Mouse (Mus musculus) T-helper 1 cell (primary cell): ENCODE data around the gene Mrpl47.
"Not testable (repeated sequence)": the region's sequence is repeated elsewhere in the genome, so short reads cannot be mapped to it uniquely, and the experiment has no call there.

ENCODE experiments used
- in situ Hi-C: fragments of 300-600 bp; cut with MboI, MseI; formaldehyde crosslinking; loops from one replicate; pipeline ENCODE4 v1.15.1; 2025; ENCODE audit warnings: high pct_unique_total_duplicates

Gene Mrpl47

DNA sequence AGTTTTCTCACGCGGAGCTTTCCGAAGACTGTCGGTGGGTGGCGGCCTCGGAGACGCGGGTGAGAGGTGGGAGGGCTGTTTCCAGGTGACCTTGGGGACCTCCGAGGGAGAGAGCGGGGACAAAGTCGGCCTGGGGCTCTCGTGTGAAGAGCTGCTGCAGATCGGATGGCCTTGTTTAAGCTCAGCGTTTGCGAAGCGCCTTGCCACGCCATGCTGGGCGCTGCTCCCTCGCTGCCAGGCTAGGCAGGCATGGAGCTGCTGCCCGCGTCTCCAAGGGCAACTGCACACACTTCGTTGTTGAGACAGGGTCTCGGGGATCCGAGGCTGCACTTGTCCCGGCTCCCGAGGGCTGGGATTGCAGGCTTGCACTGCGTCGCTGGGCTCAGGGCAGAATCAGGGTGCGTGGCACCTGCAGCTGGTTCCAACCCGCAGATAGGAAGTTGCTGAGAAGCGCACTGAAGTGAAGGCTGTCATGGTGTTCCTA, at the start of gene Mrpl47:
Gene Mrpl47, minus strand, starts transcription at position 434 of the 484 bp plus-strand sequence.
- in situ Hi-C loops = loop anchor here (5.0 kb wide), 1 partner anchor 355 kb away; no protein-coding TSS in a partner anchor

GRCm38 (mm10) chr3:32770781-32771180, 33.4 kb upstream of the Mrpl47 start:
- in situ Hi-C loops = no loop called here

DNA sequence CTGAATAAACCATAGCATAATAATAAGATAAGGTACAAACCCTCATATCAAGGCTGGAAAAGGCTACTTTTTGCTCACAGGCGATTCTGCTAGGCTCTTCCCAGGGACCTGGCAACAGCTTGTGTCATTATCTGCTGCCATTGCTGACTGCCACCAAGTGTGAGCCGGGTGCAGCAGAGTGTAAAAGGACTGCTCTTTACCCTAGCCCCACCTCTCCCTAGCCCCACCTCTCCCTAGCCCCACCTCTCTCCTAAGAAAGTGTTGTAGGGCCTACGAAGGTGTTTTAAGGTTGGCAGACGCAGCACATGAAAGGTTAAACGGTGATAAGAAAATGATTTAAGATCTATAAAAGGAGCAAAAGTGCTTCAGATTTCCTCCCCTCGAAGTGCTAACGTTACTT, 26.5 kb upstream of the Mrpl47 start:
- in situ Hi-C loops = no loop called here

- in situ Hi-C loops = no loop called here
These were observed 25.6 kb upstream of the Mrpl47 start for GRCm38 (mm10) chr3:32762962-32763361.

DNA sequence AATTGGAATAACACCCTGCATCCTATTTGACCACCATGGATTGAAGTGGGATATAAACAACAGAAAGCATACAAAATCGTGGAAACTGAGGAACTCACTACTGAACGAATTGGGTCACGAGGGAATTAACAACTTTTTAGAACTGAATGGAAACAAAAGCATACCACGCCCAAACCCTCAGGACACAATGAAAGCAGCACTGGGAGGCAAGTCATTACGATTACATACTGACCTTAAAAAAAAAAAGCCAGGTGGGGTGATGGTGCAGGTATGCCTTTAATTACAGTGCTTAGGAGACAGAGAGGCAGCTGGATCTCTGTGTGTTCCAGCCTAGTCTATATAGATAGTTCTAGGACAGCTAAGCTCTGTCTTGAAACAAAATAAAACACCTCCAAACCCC, 21.8 kb upstream of the Mrpl47 start:
- in situ Hi-C loops = no loop called here

GRCm38 (mm10) chr3:32754384-32754915, 17.0 kb upstream of the Mrpl47 start:
- in situ Hi-C loops = no loop called here

DNA sequence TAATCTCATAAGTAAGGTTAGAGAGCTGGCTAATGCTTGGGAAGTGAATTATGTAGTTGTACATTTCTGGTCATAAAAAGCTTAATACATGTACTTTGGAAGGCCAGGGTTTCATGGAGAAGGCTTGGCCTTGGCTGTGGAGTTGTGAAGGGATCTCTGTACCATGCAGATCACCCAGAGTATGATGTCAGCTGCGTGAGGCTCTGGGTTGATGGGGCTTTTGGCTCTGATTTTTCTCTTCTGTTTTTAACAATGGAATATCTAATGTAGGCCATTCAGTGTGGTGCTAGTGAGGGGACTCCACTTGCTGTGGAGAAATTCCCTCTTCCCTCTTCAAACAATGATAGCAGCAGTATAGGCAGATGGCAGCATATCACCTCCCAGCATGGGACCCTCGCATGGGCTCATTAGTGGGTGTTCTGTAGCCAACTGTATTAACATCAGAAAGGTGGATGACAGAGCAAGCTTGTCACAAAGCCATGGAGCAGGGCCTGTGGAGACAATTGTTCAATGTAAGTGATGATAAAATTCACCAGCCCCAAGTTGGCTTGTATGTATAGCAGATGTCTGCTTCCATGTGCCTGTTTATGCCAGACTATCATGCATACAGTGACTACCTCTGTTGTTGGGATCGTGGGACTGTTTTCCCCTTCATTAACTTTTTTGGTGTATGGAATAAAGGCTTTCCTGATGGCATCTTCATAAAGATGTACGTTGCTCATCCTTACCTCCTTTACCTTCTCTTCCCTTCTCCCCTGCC, 12.6 kb upstream of the Mrpl47 start:
- in situ Hi-C loops = no loop called here

- in situ Hi-C loops = no loop called here
These were observed 11.0 kb upstream of the Mrpl47 start for GRCm38 (mm10) chr3:32748384-32748783.

DNA sequence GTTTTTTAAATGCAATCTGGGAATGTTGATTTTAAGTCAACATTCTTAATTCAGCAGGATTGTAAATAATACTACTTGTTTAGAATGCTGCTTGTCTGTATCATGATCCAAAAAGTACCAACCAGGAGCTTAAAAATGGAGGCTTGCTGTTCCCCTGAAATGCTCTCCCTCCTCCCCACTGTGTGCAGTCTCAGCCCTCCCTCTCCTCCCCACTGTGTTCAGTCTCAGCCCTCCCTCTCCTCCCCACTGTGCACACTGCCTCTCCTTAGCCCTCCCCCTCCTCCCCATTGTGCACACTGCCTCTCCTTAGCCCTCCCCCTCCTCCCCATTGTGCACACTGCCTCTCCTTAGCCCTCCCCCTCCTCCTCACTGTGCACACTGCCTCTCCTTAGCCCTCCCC, 8.0 kb upstream of the Mrpl47 start:
- in situ Hi-C loops = not testable (repeated sequence)

- in situ Hi-C loops = no loop called here
These were observed 7.6 kb upstream of the Mrpl47 start for GRCm38 (mm10) chr3:32745001-32745400.

- in situ Hi-C loops = no loop called here
These were observed 4.9 kb upstream of the Mrpl47 start for GRCm38 (mm10) chr3:32742276-32742780.

GRCm38 (mm10) chr3:32738549-32738948, 1.1 kb upstream of the Mrpl47 start:
- in situ Hi-C loops = loop anchor here (5.0 kb wide), 1 partner anchor 356 kb away; no protein-coding TSS in a partner anchor

DNA sequence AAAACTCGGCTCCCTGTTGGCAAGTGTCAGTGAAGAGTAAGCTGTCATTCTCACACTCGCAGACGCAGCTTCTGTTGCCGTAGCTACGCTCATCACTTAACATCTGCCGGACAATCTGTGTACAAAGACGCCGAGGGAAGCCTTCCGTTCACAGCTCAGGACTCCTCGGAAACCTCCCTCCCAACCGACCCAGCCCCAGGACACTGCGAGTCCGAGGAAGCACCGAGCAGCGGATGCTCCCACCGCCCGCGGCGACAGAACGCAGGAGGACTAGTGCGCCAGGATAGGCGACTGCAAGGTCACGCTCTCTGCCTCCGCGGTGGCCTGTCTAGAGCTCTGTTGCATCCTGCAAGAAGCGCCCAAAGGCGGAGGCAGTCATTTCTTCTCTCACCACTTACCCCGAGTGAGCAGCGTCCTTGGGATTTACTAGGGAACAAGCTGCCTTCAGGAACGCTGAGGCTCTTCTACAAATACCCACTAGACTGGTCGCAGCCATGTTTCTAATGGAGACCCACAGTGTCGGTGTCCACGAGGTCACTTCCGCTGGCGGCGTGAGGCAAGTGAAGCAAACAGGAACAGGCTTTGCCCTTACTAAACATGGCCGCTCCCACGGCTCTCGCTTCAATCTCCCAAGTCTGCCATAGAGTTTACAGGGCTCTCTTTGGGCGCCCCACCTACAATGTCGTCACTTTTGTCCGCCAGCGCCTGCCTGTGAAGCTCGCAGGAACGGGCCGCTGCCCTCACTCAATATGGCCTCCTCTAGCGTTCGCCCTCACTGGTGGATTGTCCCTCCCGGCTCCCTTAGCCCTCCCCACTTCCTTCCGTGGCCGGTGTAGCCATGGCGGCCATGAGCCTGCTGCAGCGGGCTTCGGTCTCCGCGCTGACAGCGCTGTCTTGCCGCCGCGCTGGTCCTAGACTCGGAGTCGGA, 897 bp downstream of the Mrpl47 start, which contains the start of gene Ndufb5:
Gene Ndufb5, plus strand, starts transcription at position 747 of the 928 bp plus-strand sequence.
- in situ Hi-C loops = loop anchor here (5.0 kb wide), 1 partner anchor 354 kb away; no protein-coding TSS in a partner anchor

DNA sequence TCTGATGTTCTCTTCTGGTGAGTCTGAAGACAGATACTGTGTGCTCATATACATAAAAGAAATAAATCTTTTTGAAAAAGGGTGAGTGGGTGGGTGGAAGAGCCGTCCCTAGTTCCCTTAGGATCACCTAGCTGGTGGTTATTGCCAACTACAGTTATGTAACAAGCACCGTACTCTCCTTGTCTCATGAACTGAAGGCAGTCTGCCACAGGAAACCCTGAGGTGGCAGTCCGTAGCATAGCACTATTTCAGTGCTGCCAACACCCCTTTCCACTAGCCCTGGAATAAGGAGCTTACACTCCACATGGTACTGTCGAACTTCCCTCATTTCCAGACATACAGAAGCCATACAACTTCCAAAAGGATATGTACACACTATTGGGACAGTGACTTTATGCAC, 9.5 kb downstream of the Mrpl47 start:
- in situ Hi-C loops = loop anchor here (10.0 kb wide), 1 partner anchor 1327 kb away; no protein-coding TSS in a partner anchor

DNA sequence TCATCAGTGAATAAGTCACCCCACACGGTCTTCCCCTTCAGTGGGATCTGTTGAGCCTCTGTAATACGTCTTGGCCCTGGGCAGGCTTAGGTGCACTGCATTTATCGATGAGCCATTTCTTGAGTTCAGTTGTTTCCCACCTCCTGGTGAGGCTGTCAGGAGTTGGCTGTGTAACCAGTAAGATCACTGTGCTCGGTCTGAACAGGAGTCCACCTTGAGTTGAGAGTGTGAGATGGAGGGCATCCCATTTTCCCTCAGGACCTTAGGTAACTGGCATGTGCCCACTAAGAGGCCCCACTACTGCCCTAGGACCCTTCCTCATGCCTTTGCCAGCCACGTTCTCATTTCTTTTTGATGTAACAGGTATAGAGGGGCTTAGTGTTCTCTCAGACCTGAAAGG, 11.5 kb downstream of the Mrpl47 start:
- in situ Hi-C loops = loop anchor here (10.0 kb wide), 1 partner anchor 1329 kb away; no protein-coding TSS in a partner anchor

- in situ Hi-C loops = loop anchor here (10.0 to 25.0 kb wide), 2 partner anchors 1331 to 1587 kb away; partner anchors contain the start of gene Cldn11
These were observed 13.2 kb downstream of the Mrpl47 start for GRCm38 (mm10) chr3:32724191-32724590.

DNA sequence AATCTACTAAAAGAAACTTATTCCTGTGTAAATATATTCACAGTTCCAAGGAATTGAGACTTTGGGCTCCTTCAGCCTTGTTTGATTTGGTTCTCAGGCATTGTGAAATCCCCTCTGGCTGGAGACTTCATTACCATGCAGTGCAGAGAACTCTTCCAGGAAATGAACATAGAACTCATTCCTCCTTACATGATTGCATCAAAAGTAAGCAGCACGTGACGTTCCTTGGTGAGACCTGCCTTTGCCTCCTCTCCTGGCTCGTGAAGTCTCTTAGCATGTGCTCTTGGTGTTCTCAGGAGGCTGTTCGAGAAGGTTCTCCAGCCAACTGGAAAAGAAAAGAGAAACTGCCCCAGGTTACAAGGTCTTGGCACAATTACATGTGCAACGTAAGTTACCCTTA, 19.1 kb downstream of the Mrpl47 start:
- in situ Hi-C loops = loop anchor here (10.0 to 25.0 kb wide), 2 partner anchors 1087 to 1581 kb away; partner anchors contain the start of gene Cldn11

DNA sequence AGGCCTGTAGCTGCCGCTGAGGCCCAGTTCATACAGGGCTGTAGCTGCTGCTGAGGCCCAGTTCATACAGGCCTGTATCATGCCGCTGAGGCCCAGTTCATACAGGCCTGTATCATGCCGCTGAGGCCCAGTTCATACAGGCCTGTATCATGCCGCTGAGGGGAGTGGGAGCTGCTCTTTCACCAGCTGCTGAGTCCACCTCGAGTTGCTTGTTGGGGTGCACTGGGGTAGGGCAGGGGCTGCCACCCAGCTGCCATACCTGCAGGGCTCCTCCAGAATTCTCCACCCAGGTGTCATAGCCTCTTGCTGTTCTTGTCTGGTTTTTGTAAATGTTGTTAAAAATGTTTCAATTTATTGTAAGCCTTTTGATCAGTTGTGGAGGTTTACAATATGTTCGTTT, 20.0 kb downstream of the Mrpl47 start:
- in situ Hi-C loops = loop anchor here (10.0 to 25.0 kb wide), 2 partner anchors 1087 to 1580 kb away; partner anchors contain the start of gene Cldn11

GRCm38 (mm10) chr3:32713711-32714110, 23.7 kb downstream of the Mrpl47 start:
- in situ Hi-C loops = loop anchor here (10.0 to 25.0 kb wide), 2 partner anchors 1091 to 1576 kb away; partner anchors contain the start of gene Cldn11

GRCm38 (mm10) chr3:32709388-32709787, 28.0 kb downstream of the Mrpl47 start:
- in situ Hi-C loops = loop anchor here (5.0 to 25.0 kb wide), 2 partner anchors 182 to 1572 kb away; partner anchors contain the start of genes Cldn11 and Mfn1
